Mouse (Mus musculus) embryonic facial prominence, embryonic 12.5 days (tissue): ENCODE measurements around the gene Rrp36. TPM values are rescaled to one million over a fixed set of nuclear protein-coding genes. Genes with fewer than 3 reads are reported as not detected.

Experiments used
- ATAC-seq: fragments of 200-750 bp; cut with Nextera tagmentation; 2 replicates; pipeline ENCODE4 v1.8.0; 2017; ENCODE audit not compliant: insufficient number of reproducible peaks, insufficient read depth, low FRiP score, low TSS enrichment
- H3K27ac ChIP-seq: fragments of 300-500 bp; sonication (generic); 2 replicates; pipeline ENCODE4 v1.5.1; 2016; ENCODE audit warnings: mild to moderate bottlenecking
- H3K27me3 ChIP-seq: fragments of 300-500 bp; sonication (generic); 2 replicates; pipeline ENCODE4 v1.6.1; 2016; ENCODE audit warnings: mild to moderate bottlenecking, moderate library complexity
- H3K36me3 ChIP-seq: fragments of 300-500 bp; sonication (generic); 2 replicates; pipeline ENCODE4 v1.6.1; 2016; ENCODE audit warnings: mild to moderate bottlenecking
- H3K4me1 ChIP-seq: fragments of 300-500 bp; sonication (generic); 2 replicates; pipeline ENCODE4 v1.6.1; 2016
- H3K4me2 ChIP-seq: fragments of 300-500 bp; sonication (generic); replicated peaks from 2 replicates; pipeline ENCODE4 v1.6.1; 2016; ENCODE audit warnings: mild to moderate bottlenecking, moderate library complexity
- H3K4me3 ChIP-seq: fragments of 300-500 bp; sonication (generic); 2 replicates; pipeline ENCODE4 v1.5.1; 2016; ENCODE audit warnings: mild to moderate bottlenecking
- H3K9ac ChIP-seq: fragments of 300-500 bp; sonication (generic); 2 replicates; pipeline ENCODE4 v1.6.1; 2016; ENCODE audit warnings: mild to moderate bottlenecking, moderate library complexity
- H3K9me3 ChIP-seq: fragments of 300-500 bp; sonication (generic); 2 replicates; pipeline ENCODE4 v1.6.1; 2016; ENCODE audit warnings: mild to moderate bottlenecking, moderate library complexity
- WGBS: fragments of 180-500 bp; shearing (Covaris S2); methylation state at CpG from one replicate; pipeline ENCODE4 v1.1.7; 2016; 5-methylcytosine and 5-hydroxymethylcytosine counted together
- polyA plus RNA-seq: library from polyadenylated mRNA; unstranded; fragments of >200 nt; fragmentation: Nextera tagmentation; extraction: Ambion mirVana; gene quantifications from 2 replicates; pipeline ENCODE4 v1.2.1, GENCODE M21; 2016

Gene Rrp36
- polyA plus RNA-seq = 62.6 and 67.6 TPM in 2 replicates

- Histone ChIP-seq H3K4me3 (peak within 1 kb of the TSS; percentile 89), H3K4me2 (peak within 1 kb of the TSS; percentile 79), H3K36me3 (peaks cover 60% of the 10 kb centered on the region), H3K9ac (peak within 1 kb of the TSS; percentile 78), H3K9me3 (no peaks in the 10 kb centered on the region), H3K27ac (peak within 1 kb of the TSS; percentile 97), H3K4me1 (peaks cover 26% of the 10 kb centered on the region), H3K27me3 (no peaks in the 10 kb centered on the region)
- 1% methylated on average over 43 of the region's 43 CpGs for WGBS
- ATAC-seq = peak; percentile 91
Observed at GRCm38 (mm10) chr17:46673850-46674529, at the start of gene Rrp36. Gene Rrp36 (minus strand): TSS chr17:46674352.

- Histone ChIP-seq H3K4me1 (no peaks in the 10 kb centered on the region), H3K27me3 (no peaks in the 10 kb centered on the region), H3K4me3 (no peak overlapping the region), H3K9me3 (no peaks in the 10 kb centered on the region), H3K27ac (no peak overlapping the region), H3K9ac (no peak overlapping the region), H3K4me2 (no peak overlapping the region), H3K36me3 (peaks cover 58% of the 10 kb centered on the region)
- WGBS = 86% methylated on average over 7 of the region's 7 CpGs
- ATAC-seq = no peak
Observed at GRCm38 (mm10) chr17:46721077-46721476, 46.9 kb upstream of the Rrp36 start.

- H3K27ac ChIP-seq = no peak overlapping the region
- H3K4me2 ChIP-seq = no peak overlapping the region
- WGBS = 94% methylated on average over 11 of the region's 11 CpGs
- no peaks in the 10 kb centered on the region for H3K27me3 ChIP-seq
- H3K4me1 ChIP-seq = peaks cover 19% of the 10 kb centered on the region
- H3K9ac ChIP-seq = no peak overlapping the region
- H3K9me3 ChIP-seq = no peaks in the 10 kb centered on the region
- no peak overlapping the region for H3K4me3 ChIP-seq
- ATAC-seq = no peak
- peaks cover 36% of the 10 kb centered on the region for H3K36me3 ChIP-seq
Observed at GRCm38 (mm10) chr17:46714756-46715481, 40.8 kb upstream of the Rrp36 start.

GRCm38 (mm10) chr17:46713849-46714248 lies 39.7 kb upstream of the Rrp36 start:
- WGBS = 92% methylated on average over 9 of the region's 9 CpGs
- H3K27ac ChIP-seq = no peak overlapping the region
- H3K4me1 ChIP-seq = peaks cover 19% of the 10 kb centered on the region
- H3K27me3 ChIP-seq = no peaks in the 10 kb centered on the region
- no peak overlapping the region for H3K4me3 ChIP-seq
- no peak overlapping the region for H3K9ac ChIP-seq
- H3K9me3 ChIP-seq = no peaks in the 10 kb centered on the region
- peaks cover 36% of the 10 kb centered on the region for H3K36me3 ChIP-seq
- ATAC-seq = no peak
- no peak overlapping the region for H3K4me2 ChIP-seq

DNA sequence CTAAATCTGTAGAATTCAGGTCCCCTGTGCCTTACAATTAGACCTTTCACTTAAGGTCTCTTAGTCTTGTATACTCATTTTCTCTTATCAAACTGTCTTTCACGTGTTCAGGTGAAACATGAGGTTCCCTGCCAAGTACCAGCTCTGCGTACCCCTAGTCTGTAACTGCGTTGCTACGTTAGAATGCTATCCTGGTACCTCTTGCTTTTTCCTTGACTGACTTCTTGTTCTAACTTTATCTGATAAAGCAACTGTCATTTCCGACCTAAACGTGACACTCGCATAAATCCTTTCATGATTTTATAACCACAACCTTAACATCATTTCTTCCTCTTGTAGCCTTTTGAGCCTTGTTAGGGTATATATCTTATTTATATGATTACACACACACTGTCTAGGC lies 38.3 kb upstream of the Rrp36 start:
- Histone ChIP-seq H3K27ac (0 out of 2 replicates have a peak overlapping the region, but pooled peaks have one; percentile 73), H3K36me3 (peaks cover 36% of the 10 kb centered on the region)
- WGBS = 70% methylated on average over 7 of the region's 7 CpGs

GRCm38 (mm10) chr17:46711612-46712271 lies 37.6 kb upstream of the Rrp36 start:
- Histone ChIP-seq H3K9me3 (no peaks in the 10 kb centered on the region), H3K27ac (peak overlapping the region; percentile 73), H3K9ac (peak overlapping the region; percentile 96), H3K27me3 (no peaks in the 10 kb centered on the region), H3K4me3 (peak overlapping the region; percentile 100), H3K36me3 (peaks cover 32% of the 10 kb centered on the region), H3K4me2 (peak overlapping the region; percentile 99), H3K4me1 (peaks cover 19% of the 10 kb centered on the region)
- peak; percentile 29; the same call in 1 of the 2 replicates for ATAC-seq
- WGBS = 1% methylated on average over 75 of the region's 76 CpGs

More for the DNA sequence above, 38.3 kb upstream of the Rrp36 start:
- Histone ChIP-seq H3K9ac (peak overlapping the region; percentile 96), H3K4me1 (peaks cover 19% of the 10 kb centered on the region), H3K4me3 (peak overlapping the region; percentile 100), H3K27me3 (no peaks in the 10 kb centered on the region), H3K9me3 (no peaks in the 10 kb centered on the region), H3K4me2 (peak overlapping the region; percentile 99)
- no peak for ATAC-seq

GRCm38 (mm10) chr17:46710959-46711597 lies 36.9 kb upstream of the Rrp36 start, which contains the start of gene Pex6:
Gene Pex6 (plus strand): TSS chr17:46711463.
- H3K9ac ChIP-seq = peak within 1 kb of the TSS; percentile 96

GRCm38 (mm10) chr17:46706375-46707089 lies 32.4 kb upstream of the Rrp36 start:
- Histone ChIP-seq H3K27ac (no peak overlapping the region), H3K9me3 (no peaks in the 10 kb centered on the region), H3K4me3 (no peak overlapping the region), H3K36me3 (0 out of 2 replicates have a peak, but pooled peaks cover 2% of the 10 kb centered on the region), H3K4me2 (no peak overlapping the region), H3K9ac (no peak overlapping the region), H3K27me3 (no peaks in the 10 kb centered on the region), H3K4me1 (peaks cover 40% of the 10 kb centered on the region)
- no peak for ATAC-seq
- WGBS = 92% methylated on average over 14 of the region's 14 CpGs

More at GRCm38 (mm10) chr17:46710959-46711597, 36.9 kb upstream of the Rrp36 start, which contains the start of gene Pex6:
- peak; percentile 83 for ATAC-seq
- Histone ChIP-seq H3K27ac (peak within 1 kb of the TSS; percentile 73), H3K4me1 (peaks cover 24% of the 10 kb centered on the region), H3K4me2 (peak within 1 kb of the TSS; percentile 99), H3K9me3 (no peaks in the 10 kb centered on the region), H3K27me3 (no peaks in the 10 kb centered on the region), H3K4me3 (peak within 1 kb of the TSS; percentile 100), H3K36me3 (peaks cover 25% of the 10 kb centered on the region)
- 7% methylated on average over 36 of the region's 36 CpGs for WGBS

- Histone ChIP-seq H3K4me1 (peaks cover 35% of the 10 kb centered on the region), H3K9ac (peak within 1 kb of the TSS; percentile 96), H3K27ac (peak within 1 kb of the TSS; percentile 92), H3K9me3 (no peaks in the 10 kb centered on the region), H3K4me2 (peak within 1 kb of the TSS; percentile 86), H3K27me3 (no peaks in the 10 kb centered on the region), H3K4me3 (peak within 1 kb of the TSS; percentile 89), H3K36me3 (0 out of 2 replicates have a peak, but pooled peaks cover 4% of the 10 kb centered on the region)
- ATAC-seq = peak; percentile 95
- WGBS = 1% methylated on average over 48 of the region's 48 CpGs
Observed at GRCm38 (mm10) chr17:46704887-46705835, 31.0 kb upstream of the Rrp36 start, which contains the start of gene Ppp2r5d. Gene Ppp2r5d (minus strand): TSS chr17:46705111.
